8 mouse cellular contexts compared by ENCODE assay signal in genomic region chr7:73556688-73557667, GRCm38 (mm10). TPM values are rescaled to one million over a fixed set of nuclear protein-coding genes. Genes with fewer than 3 reads are reported as not detected.
DNase-seq lines count a peak whose midpoint lies in the region; ATAC-seq and TF ChIP-seq lines count a peak whose summit lies in the region.

No protein-coding gene starts in this region.

- DNase-seq in adrenal gland, adult (ENCODE audit: inconsistent age in 2 of 2, low spot score in 1 of 2): peak; percentile 6 to 82
- no peak for DNase-seq in adrenal gland, postnatal 36 days
- DNase-seq in 3T3-L1 (ENCODE audit: low read depth, low spot score): peak; percentile 58
- peak; percentile 70 for DNase-seq in hindbrain, postnatal 0 days (ENCODE audit: low spot score)
- no peak for DNase-seq in adrenal gland, postnatal 4 days (ENCODE audit: low spot score in 2 of 2)
- DNase-seq in cerebellum, adult 11-12 months: no peak

- H3K4me1 ChIP-seq in cortical plate, adult 2 months (ENCODE audit: control insufficient read depth, insufficient read depth, low read length): peaks cover 1% of the 10 kb centered on the region; the same call in 1 of the 2 replicates
- H3K4me1 ChIP-seq in hindbrain, postnatal 0 days (ENCODE audit: insufficient read depth, low read length): peaks cover 12% of the 10 kb centered on the region; the same call in 1 of the 2 replicates
- H3K4me1 ChIP-seq in neural tube, embryonic 12.5 days: peaks cover 15% of the 10 kb centered on the region; the same call in 1 of the 2 replicates

- H3K27ac ChIP-seq in cortical plate, adult 2 months (ENCODE audit: insufficient read depth, low read length): peak overlapping the region; percentile 97
- peak overlapping the region; percentile 100 for H3K27ac ChIP-seq in hindbrain, postnatal 0 days
- H3K27ac ChIP-seq in neural tube, embryonic 12.5 days: peak overlapping the region; percentile 100

- H3K4me3 ChIP-seq in cortical plate, adult 2 months (ENCODE audit: insufficient read depth, low read length): peak overlapping the region; percentile 50
- peak overlapping the region; percentile 100 for H3K4me3 ChIP-seq in hindbrain, postnatal 0 days (ENCODE audit: low read length)
- H3K4me3 ChIP-seq in neural tube, embryonic 12.5 days: peak overlapping the region; percentile 100

- WGBS in hindbrain, postnatal 0 days: under 1% methylated on average over 25 of the region's 25 CpGs
- WGBS in neural tube, embryonic 12.5 days: under 1% methylated on average over 25 of the region's 25 CpGs

- no peaks in the 10 kb centered on the region for H3K27me3 ChIP-seq in hindbrain, postnatal 0 days (ENCODE audit: insufficient read depth, low read length)
- H3K27me3 ChIP-seq in neural tube, embryonic 12.5 days (replicated peaks): no peaks in the 10 kb centered on the region

- H3K36me3 ChIP-seq in hindbrain, postnatal 0 days (ENCODE audit: insufficient read depth, low read length): no peaks in the 10 kb centered on the region
- H3K36me3 ChIP-seq in neural tube, embryonic 12.5 days: no peaks in the 10 kb centered on the region

- peak overlapping the region; percentile 50 for H3K4me2 ChIP-seq in hindbrain, postnatal 0 days (ENCODE audit: low read depth, low read length)
- H3K4me2 ChIP-seq in neural tube, embryonic 12.5 days (replicated peaks): peak overlapping the region; percentile 69

- no peak for TF ChIP-seq CTCF in cortical plate, adult 2 months (IDR thresholded peaks at IDR 0.05; ENCODE audit: extremely low read depth, insufficient read depth, low read length)
- no peak for TF ChIP-seq CTCF in hindbrain, postnatal 0 days (IDR thresholded peaks at IDR 0.05; ENCODE audit: low read depth)

- H3K9me3 ChIP-seq in hindbrain, postnatal 0 days (ENCODE audit: low read length): no peaks in the 10 kb centered on the region
- H3K9me3 ChIP-seq in neural tube, embryonic 12.5 days: no peaks in the 10 kb centered on the region

- peak overlapping the region; percentile 100 for H3K9ac ChIP-seq in hindbrain, postnatal 0 days (replicated peaks; ENCODE audit: low read length)
- peak overlapping the region; percentile 100 for H3K9ac ChIP-seq in neural tube, embryonic 12.5 days

- TF ChIP-seq POLR2A in cortical plate, adult 2 months (IDR thresholded peaks at IDR 0.05; ENCODE audit: extremely low read depth, insufficient read depth, low read length): no peak

- ATAC-seq in hindbrain, postnatal 0 days: no peak
- no peak for ATAC-seq in neural tube, embryonic 12.5 days (ENCODE audit: low FRiP score, low read depth)

RNA-seq across cellular contexts. Expression of gene Chd2, which starts 15.3 kb away (rescaled TPM):
- 10 to 100 TPM; 40.9 to 41.6 TPM for total RNA-seq in adrenal gland, postnatal 36 days (2021)
- polyA plus RNA-seq in cortical plate, adult 2 months (2012; rRNA removed): 31.6 and 33.5 TPM in 2 replicates
- 33.4 and 35.2 TPM in 2 replicates for total RNA-seq in hindbrain, postnatal 0 days (2014; rRNA removed)
- 36.1 and 40.7 TPM in 2 replicates for polyA plus RNA-seq in hindbrain, postnatal 0 days (2015; fragmentation: Nextera tagmentation; extraction: Ambion mirVana)
- 41.5 and 59.7 TPM in 2 replicates for polyA plus RNA-seq in neural tube, embryonic 12.5 days (2016; fragmentation: Nextera tagmentation; extraction: Ambion mirVana)
- 10 to 100 TPM; 63.5 to 69.1 TPM for total RNA-seq in adrenal gland, postnatal 4 days (2021)

Comparison
In these comparisons a context has a peak if more than half of its experiments do, and no peak if none do; other contexts are left out.
1. DNase-seq: peak in adrenal gland, adult (2 of 2), 3T3-L1 (single experiment) and hindbrain, postnatal 0 days (single experiment); none in adrenal gland, postnatal 36 days (0 of 2), adrenal gland, postnatal 4 days (0 of 2) and cerebellum, adult 11-12 months (single experiment).
2. H3K4me3 ChIP-seq: peak in every context shown above with its lines; median percentile 100 in hindbrain, postnatal 0 days; 100 in neural tube, embryonic 12.5 days; 50 in cortical plate, adult 2 months.
3. Peak in every context shown above with its lines, with median percentiles within 50 percentile points of each other: H3K27ac ChIP-seq.